Mouse (Mus musculus) megakaryocyte-erythroid progenitor cell, adult 5 weeks (primary cell): ENCODE data around the gene Gm614. TPM values are rescaled to one million over a fixed set of nuclear protein-coding genes. Genes with fewer than 3 reads are reported as not detected.

ENCODE experiments used
- polyA plus RNA-seq: library from polyadenylated mRNA; stranded (reverse); fragments of >175 nt; gene quantifications from 2 replicates; pipeline ENCODE4 v1.2.3, GENCODE M21; 2012

The Gm614 gene
- polyA plus RNA-seq: 0.15 TPM in 1 of 2 replicates, not detected in the other

DNA sequence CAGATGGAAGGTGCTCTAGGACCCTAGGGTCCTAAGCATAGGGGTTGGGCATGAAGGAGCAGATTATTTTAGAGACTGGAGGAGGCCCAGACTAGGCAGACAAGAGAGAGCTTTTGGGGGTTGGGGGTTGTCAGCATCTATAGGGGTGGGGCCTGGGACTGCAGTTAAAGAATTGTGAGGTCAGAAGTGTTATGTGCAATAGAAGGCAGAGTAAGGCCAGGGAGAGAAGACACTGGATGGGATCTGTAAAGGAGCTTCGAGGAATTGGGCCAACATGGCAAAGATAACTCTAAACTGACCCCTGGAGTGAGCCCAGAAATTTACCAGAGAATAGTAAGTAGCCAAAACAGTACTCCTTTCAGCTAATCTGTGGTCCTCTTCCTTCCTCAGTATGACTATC, at the start of gene Gm614:
Gene Gm614 (minus strand): TSS at position 101 of the 400 bp plus-strand sequence.

DNA sequence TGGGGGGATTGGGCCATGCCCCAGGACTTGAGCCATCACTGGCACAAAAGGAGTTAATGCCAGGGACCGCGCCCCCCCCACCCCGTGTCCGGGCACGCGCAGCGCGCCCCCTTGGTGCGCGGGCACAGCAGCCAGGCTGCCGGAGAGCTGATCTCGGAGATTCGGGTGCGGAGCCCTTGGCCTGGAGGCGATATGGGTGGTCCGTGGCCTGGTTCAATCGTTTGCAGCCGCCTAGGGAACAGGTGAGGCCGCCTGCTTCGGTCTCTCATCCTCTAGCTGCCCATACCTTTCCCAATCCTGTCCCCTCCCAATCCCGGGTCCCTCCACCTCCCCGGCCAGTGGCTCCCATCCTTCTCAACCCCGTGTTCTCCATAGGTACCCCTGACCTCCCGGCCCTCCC, 35.3 kb upstream of the Gm614 start, which contains the start of gene Nlgn3:
Gene Nlgn3 (plus strand): TSS at position 114 of the 400 bp plus-strand sequence.

GRCm38 (mm10) chrX:101273875-101274738, 10.3 kb upstream of the Gm614 start, which contains the start of gene Med12:
Med12 (plus strand) TSS chrX:101274030.

DNA sequence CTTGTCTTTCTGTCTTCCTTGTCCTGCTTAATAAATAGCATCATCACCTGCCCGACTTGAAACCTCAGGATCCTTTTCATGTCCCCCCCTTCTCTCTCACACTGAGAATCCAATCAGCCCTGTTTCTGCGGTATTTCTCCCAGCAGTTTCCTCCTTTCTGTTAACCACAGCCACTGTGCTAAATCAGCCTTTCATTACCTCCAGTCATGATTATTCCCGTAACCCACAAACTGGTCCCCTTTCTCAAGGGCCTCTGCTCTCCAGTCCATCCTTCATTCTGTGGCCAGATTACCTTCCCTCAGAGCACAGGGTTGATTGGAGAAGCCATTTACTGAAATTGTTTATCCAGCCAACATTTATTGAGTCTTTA, 4.9 kb upstream of the Gm614 start, which contains the start of gene Gm20489:
Gene Gm20489 (minus strand): TSS at position 269 of the 370 bp plus-strand sequence.

GRCm38 (mm10) chrX:101268025-101268754, 4.4 kb upstream of the Gm614 start, which contains the start of gene Il2rg:
Il2rg (minus strand) TSS chrX:101268255.

GRCm38 (mm10) chrX:101253952-101254729, 9.7 kb downstream of the Gm614 start, which contains the start of gene Foxo4:
Foxo4 (plus strand) TSS chrX:101254528.

DNA sequence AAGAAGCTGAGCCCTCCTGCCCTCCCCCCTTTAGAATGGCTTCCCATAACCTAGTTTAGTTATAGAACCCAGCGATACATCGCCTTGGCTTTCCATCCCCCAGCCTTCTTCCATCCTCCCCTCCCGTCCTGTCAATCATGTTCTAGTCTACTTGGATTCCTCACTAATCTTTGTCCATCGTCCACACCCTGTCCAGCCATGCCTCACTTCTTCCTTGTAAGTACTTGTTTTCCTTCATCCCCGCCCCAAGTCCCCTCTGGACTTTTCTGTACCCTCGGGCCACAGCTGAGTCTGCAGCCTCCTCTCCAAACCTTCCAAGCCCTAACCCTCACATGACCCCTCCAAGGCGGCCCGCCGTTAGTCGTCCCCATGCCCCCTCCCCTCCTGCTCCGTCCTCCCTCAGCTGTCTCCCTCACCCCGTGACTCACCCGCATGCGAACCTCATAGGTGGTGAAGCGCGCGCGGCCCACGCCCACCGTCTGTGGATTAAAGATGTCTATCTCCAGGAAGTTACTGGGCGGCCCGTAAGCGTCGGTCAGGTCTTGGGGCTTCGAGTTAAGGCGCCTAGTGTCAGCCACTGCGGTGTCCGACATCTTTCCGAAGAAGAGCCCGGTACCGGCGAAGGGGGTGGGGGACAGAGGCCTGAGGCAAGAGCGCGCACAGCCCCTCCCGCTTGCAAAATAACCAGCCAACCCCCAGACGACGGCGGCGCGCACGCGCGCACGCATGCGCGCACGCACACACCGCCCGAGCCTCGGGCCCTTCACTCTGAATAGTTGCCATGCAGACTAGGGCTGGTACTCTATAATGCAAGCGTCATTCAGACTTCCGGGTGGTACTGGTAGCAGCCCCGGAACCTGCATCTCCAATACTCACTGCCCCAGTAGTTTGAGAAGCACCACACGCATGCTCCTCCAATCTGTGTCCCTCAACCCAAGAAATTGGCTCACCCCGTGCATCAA, 41.7 kb downstream of the Gm614 start, which contains the start of gene Snx12:
Gene Snx12 (minus strand): TSS at position 730 of the 962 bp plus-strand sequence.

Other genes starting within 250 kb of the Gm614 start
- 0.05 TPM in 1 of 2 replicates, not detected in the other for gene Tex11, start 204.3 kb downstream of the Gm614 start, polyA plus RNA-seq
- gene Slc7a3, start 178.0 kb downstream of the Gm614 start, polyA plus RNA-seq: not detected in 2 replicates
- gene Snx12, start 41.4 kb downstream of the Gm614 start, polyA plus RNA-seq: 34.9 and 39.8 TPM in 2 replicates
- gene Foxo4, start 9.5 kb downstream of the Gm614 start, polyA plus RNA-seq: 35.3 and 36.0 TPM in 2 replicates
- 35.0 and 45.3 TPM in 2 replicates for gene Il2rg, start 4.3 kb upstream of the Gm614 start, polyA plus RNA-seq
- gene Gm20489, start 5.0 kb upstream of the Gm614 start, polyA plus RNA-seq: 0.34 TPM in 1 of 2 replicates, not detected in the other
- 52.3 and 77.2 TPM in 2 replicates for gene Med12, start 10.0 kb upstream of the Gm614 start, polyA plus RNA-seq
- 0.02 and 0.03 TPM in 2 replicates for gene Nlgn3, start 35.2 kb upstream of the Gm614 start, polyA plus RNA-seq
- gene Gjb1, start 112.4 kb upstream of the Gm614 start, polyA plus RNA-seq: not detected in 2 replicates
- gene Zmym3, start 156.9 kb upstream of the Gm614 start, polyA plus RNA-seq: 33.0 and 37.9 TPM in 2 replicates
- gene Nono, start 165.3 kb upstream of the Gm614 start, polyA plus RNA-seq: 54.6 and 73.1 TPM in 2 replicates
- 0.17 and 0.31 TPM in 2 replicates for gene Itgb1bp2, start 185.1 kb upstream of the Gm614 start, polyA plus RNA-seq